Mouse (Mus musculus) lung, postnatal 0 days (tissue): ENCODE measurements around the gene Pak7. TPM values are rescaled to one million over a fixed set of nuclear protein-coding genes. Genes with fewer than 3 reads are reported as not detected.
"Not testable (repeated sequence)": the region's sequence is repeated elsewhere in the genome, so short reads cannot be mapped to it uniquely, and the experiment has no call there.

Experiments used
- ATAC-seq: fragments of 200-750 bp; cut with Nextera tagmentation; 2 replicates; pipeline ENCODE4 v1.8.0; 2017; ENCODE audit warnings: moderate library complexity
- DNase-seq: peaks from one replicate; pipeline ENCODE4 v3.0.0-alpha.2; 2016; ENCODE audit warnings: low spot score
- H3K27ac ChIP-seq: fragments of 300-500 bp; sonication (generic); 2 replicates; pipeline ENCODE4 v1.5.1; 2014; ENCODE audit warnings: antibody characterized with exemption, mild to moderate bottlenecking, low read length, mixed read lengths
- H3K27me3 ChIP-seq: fragments of 300-500 bp; sonication (generic); replicated peaks from 2 replicates; pipeline ENCODE4 v1.6.1; 2014; ENCODE audit warnings: low read length, mixed read lengths; ENCODE audit not compliant: insufficient read depth
- H3K36me3 ChIP-seq: fragments of 300-500 bp; sonication (generic); 2 replicates; pipeline ENCODE4 v1.6.1; 2014; ENCODE audit warnings: low read length, mixed read lengths; ENCODE audit not compliant: insufficient read depth
- H3K4me1 ChIP-seq: fragments of 300-500 bp; sonication (generic); 2 replicates; pipeline ENCODE4 v1.6.1; 2014; ENCODE audit warnings: antibody characterized with exemption, low read depth, low read length, mixed read lengths; ENCODE audit not compliant: insufficient read depth
- H3K4me2 ChIP-seq: fragments of 300-500 bp; sonication (generic); replicated peaks from 2 replicates; pipeline ENCODE4 v1.6.1; 2014; ENCODE audit warnings: low read depth, mild to moderate bottlenecking, low read length, moderate library complexity, mixed read lengths
- H3K4me3 ChIP-seq: fragments of 300-500 bp; sonication (generic); 2 replicates; pipeline ENCODE4 v1.5.1; 2014; ENCODE audit warnings: low read depth, low read length
- H3K9ac ChIP-seq: fragments of 300-500 bp; sonication (generic); replicated peaks from 2 replicates; pipeline ENCODE4 v1.6.1; 2014; ENCODE audit warnings: low read depth, mild to moderate bottlenecking
- H3K9me3 ChIP-seq: fragments of 300-500 bp; sonication (generic); 2 replicates; pipeline ENCODE4 v1.6.1; 2016; ENCODE audit warnings: low read length, mixed read lengths
- CTCF ChIP-seq: IDR thresholded peaks from 2 replicates; pipeline ENCODE4 v1.5.1; 2016; ENCODE audit warnings: antibody characterized with exemption, mild to moderate bottlenecking
- EP300 ChIP-seq: IDR thresholded peaks from 2 replicates; pipeline ENCODE4 v1.6.1; 2016; ENCODE audit warnings: antibody characterized with exemption, mild to moderate bottlenecking, control low read depth
- WGBS: fragments of 180-500 bp; shearing (Covaris S2); extraction: QIAGEN DNeasy Blood & Tissue Kit; methylation state at CpG from one replicate; pipeline ENCODE4 v1.1.7; 2014; 5-methylcytosine and 5-hydroxymethylcytosine counted together
- polyA plus RNA-seq: library from polyadenylated mRNA; unstranded; fragments of >200 nt; fragmentation: Nextera tagmentation; extraction: Ambion mirVana; gene quantifications from 2 replicates; pipeline ENCODE4 v1.2.1, GENCODE M21; 2015

The Pak7 gene
- polyA plus RNA-seq, 1 experiment from 2014 or later, result 0.13 TPM

DNA sequence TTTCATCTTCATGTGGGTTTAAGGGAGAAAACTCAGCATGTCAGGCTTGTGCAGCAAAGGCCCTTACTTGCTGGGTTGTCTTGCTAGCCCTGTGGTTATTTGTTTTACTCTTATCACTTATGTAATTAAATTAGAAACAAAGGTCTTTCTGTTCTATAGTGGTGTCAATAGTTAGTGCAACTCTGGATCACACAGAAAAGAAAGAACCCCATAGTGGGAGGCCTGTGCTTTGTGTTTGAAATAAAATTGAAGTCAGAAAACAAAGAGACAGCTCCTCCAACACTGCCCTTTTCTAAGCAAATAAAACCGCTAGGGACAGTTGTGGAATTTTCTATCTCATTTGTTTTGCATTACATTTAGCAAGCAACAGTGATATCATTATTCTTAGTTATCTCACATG is 15.4 kb downstream of the Pak7 start:
- TF ChIP-seq EP300, result no peak
- no peak for ATAC-seq

GRCm38 (mm10) chr2:136351393-136352096 is 36.2 kb downstream of the Pak7 start:
- no peak for TF ChIP-seq CTCF
- no peak for TF ChIP-seq EP300
- Histone ChIP-seq H3K9me3 (no peaks in the 10 kb centered on the region), H3K4me2 (no peak overlapping the region), H3K27ac (no peak overlapping the region), H3K27me3 (no peaks in the 10 kb centered on the region), H3K4me3 (no peak overlapping the region), H3K4me1 (no peaks in the 10 kb centered on the region; the same call in 1 of the 2 replicates), H3K36me3 (no peaks in the 10 kb centered on the region), H3K9ac (no peak overlapping the region)
- DNase-seq, result no peak
- no peak for ATAC-seq
- WGBS, result 71% methylated on average over 2 of the region's 2 CpGs

More for the DNA sequence above, 15.4 kb downstream of the Pak7 start:
- DNase-seq, result no peak
- Histone ChIP-seq H3K4me1 (no peaks in the 10 kb centered on the region), H3K4me3 (no peak overlapping the region), H3K9me3 (no peaks in the 10 kb centered on the region), H3K36me3 (no peaks in the 10 kb centered on the region), H3K4me2 (no peak overlapping the region), H3K9ac (no peak overlapping the region), H3K27ac (no peak overlapping the region), H3K27me3 (no peaks in the 10 kb centered on the region)
- WGBS, result 65% methylated on average over 1 of the region's 1 CpGs

DNA sequence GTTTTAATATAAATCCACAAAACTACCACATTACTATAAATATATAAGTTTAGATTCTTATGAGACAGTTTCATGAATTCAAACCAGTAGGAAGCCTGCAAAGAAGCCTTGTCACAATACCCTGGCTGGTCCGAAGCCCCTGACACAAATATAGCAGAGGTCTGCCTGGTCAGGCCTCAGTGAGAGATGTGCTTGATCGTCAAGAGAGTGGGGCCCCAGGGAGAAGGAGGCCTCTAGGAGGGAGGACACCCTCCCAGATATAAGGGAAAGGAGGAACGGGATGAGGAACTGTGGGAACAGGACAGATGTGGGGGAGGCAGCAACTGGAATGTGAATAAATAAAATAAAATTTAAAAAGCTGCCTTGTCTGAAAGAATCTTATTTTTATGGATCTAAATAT is 37.3 kb downstream of the Pak7 start:
- Histone ChIP-seq H3K4me1 (no peaks in the 10 kb centered on the region; the same call in 1 of the 2 replicates), H3K9ac (no peak overlapping the region), H3K4me3 (no peak overlapping the region), H3K36me3 (no peaks in the 10 kb centered on the region), H3K9me3 (no peaks in the 10 kb centered on the region), H3K27me3 (no peaks in the 10 kb centered on the region), H3K27ac (no peak overlapping the region), H3K4me2 (no peak overlapping the region)
- WGBS, result 63% methylated on average over 3 of the region's 3 CpGs
- DNase-seq, result no peak
- ATAC-seq, result no peak
- TF ChIP-seq EP300 (no peak), CTCF (no peak)

- Histone ChIP-seq H3K36me3 (no peaks in the 10 kb centered on the region), H3K27ac (no peak overlapping the region), H3K4me3 (no peak overlapping the region), H3K27me3 (no peaks in the 10 kb centered on the region), H3K9me3 (no peaks in the 10 kb centered on the region), H3K9ac (no peak overlapping the region), H3K4me1 (no peaks in the 10 kb centered on the region; the same call in 1 of the 2 replicates), H3K4me2 (no peak overlapping the region)
- 57% methylated on average over 8 of the region's 8 CpGs for WGBS
- no peak for ATAC-seq
- TF ChIP-seq EP300 (no peak), CTCF (no peak)
- DNase-seq, result no peak
These were observed 38.0 kb downstream of the Pak7 start for GRCm38 (mm10) chr2:136349671-136350275.

DNA sequence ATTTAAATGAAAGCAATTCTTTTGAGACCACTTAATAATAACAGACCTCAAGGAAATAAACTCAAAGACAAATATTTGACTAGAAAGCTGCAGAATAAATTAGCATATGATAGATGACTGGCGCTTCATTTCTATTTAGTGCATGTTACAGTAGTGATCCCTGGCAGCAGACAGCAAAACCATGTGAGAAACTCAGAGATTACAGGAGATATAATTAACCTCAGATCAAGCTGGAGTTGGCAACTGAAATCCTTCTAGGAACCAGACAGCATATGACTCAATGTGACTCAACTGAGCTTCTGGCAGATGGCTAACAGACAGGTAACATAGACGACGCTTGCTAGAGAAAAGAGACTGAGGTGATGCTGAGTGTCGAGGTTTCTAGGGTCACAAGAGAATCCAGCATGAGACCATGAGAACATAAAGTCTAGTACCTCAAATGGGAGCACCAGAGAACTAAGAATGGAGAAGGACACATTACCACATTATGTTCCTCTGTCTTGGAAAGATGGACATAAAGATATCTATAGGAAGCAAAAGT is 43.5 kb downstream of the Pak7 start:
- H3K36me3 ChIP-seq, H3K4me3 ChIP-seq, H3K27ac ChIP-seq, H3K9ac ChIP-seq, H3K4me1 ChIP-seq, H3K4me2 ChIP-seq, H3K9me3 ChIP-seq, H3K27me3 ChIP-seq, DNase-seq, ATAC-seq: not testable (repeated sequence)
- WGBS, result 83% methylated on average over 4 of the region's 4 CpGs

DNA sequence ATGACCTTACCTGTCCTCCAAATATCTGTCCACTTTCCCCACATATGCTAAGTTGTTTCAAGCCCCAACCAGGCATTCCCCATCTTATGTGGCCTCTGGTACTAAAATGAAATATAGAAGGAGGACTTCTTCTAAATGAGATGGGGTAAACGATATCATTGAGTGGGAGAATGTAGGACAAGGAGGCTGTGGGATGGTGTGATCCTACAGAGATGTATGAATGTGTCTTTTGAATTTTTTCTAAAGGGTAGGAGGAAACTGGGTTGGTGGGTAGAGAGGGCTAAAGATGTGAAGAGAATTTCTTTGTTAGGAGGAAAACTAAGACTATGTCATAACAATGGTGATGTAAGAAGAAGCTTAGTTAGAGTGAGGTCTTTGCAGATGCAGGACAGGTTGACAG is 57.8 kb downstream of the Pak7 start:
- H3K4me3 ChIP-seq, result no peak overlapping the region
- H3K27me3 ChIP-seq, result no peaks in the 10 kb centered on the region
- H3K4me2 ChIP-seq, result no peak overlapping the region
- H3K9me3 ChIP-seq, result no peaks in the 10 kb centered on the region
- DNase-seq, result no peak
- H3K9ac ChIP-seq, result no peak overlapping the region
- TF ChIP-seq CTCF, result no peak
- TF ChIP-seq EP300, result no peak
- no peaks in the 10 kb centered on the region for H3K36me3 ChIP-seq
- H3K27ac ChIP-seq, result no peak overlapping the region
- WGBS, result 56% methylated on average over 1 of the region's 1 CpGs
- H3K4me1 ChIP-seq, result no peaks in the 10 kb centered on the region
- no peak for ATAC-seq
